8 mouse cellular contexts compared by ENCODE assay signal in the genomic region with DNA sequence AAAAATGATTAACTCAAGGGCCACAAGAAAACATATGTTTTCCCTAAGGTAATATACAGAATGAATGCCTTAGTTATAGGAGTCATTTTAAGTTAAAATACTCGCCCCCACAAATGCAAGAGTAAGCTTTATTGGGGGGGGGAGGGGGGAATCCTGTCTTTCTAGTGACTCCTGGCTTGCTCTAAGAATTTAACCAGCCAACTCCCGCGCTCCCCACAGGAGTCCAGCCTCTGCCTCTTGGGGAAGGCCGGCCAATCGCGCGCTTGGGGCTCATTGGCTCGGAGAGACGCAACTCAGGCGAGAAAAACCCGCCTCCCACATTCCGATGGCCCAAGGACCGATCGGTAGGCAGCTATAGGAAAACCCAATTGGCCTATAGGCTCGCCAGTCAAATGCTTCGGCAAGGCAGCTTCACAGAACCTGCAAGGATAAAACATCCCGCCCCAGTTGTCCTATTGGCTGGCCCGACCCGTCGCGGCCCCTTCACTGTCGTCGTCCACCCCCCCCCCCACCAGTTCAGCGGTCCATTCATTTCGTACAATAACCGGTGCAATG. TPM values are rescaled to one million over a fixed set of nuclear protein-coding genes. Genes with fewer than 3 reads are reported as not detected.
DNase-seq lines count a peak whose midpoint lies in the region; ATAC-seq and TF ChIP-seq lines count a peak whose summit lies in the region.

No protein-coding gene starts in this region.

- no peak for TF ChIP-seq POLR2A in MEL (IDR thresholded peaks at IDR 0.05; ENCODE audit: control insufficient read depth in 1 of 2, insufficient read depth in 1 of 2, low read depth in 1 of 2, low read length in 2 of 2, poor library complexity in 1 of 2)

- 0 out of 4 replicates have a peak, but pooled peaks cover 0 to 2% of the 10 kb centered on the region in 2 experiments for H3K4me1 ChIP-seq in MEL (ENCODE audit: control insufficient read depth in 1 of 2, insufficient read depth in 2 of 2, low read length in 2 of 2)
- H3K4me1 ChIP-seq in forebrain, embryonic 15.5 days, result peaks cover 55% of the 10 kb centered on the region
- H3K4me1 ChIP-seq in neural tube, embryonic 15.5 days, result peaks cover 47% of the 10 kb centered on the region

- peak; percentile 94 for DNase-seq in MEL (ENCODE audit: low read depth, low spot score)
- DNase-seq in cerebellum, adult 18-20 months, result peak; percentile 91 to 99
- peak; percentile 87 for DNase-seq in heart, postnatal 25 days (ENCODE audit: low spot score)
- DNase-seq in layer of hippocampus, adult 18-20 months (ENCODE audit: low spot score in 2 of 2), result peak; percentile 92 to 97
- peak; percentile 95 to 96 for DNase-seq in lung, adult 18-20 months
- peak; percentile 91 for DNase-seq in testis, postnatal 10 days (ENCODE audit: low spot score)

- peak overlapping the region; percentile 79 to 98 for H3K4me3 ChIP-seq in MEL (ENCODE audit: control insufficient read depth in 1 of 2, insufficient read depth in 1 of 2, low read depth in 2 of 2, low read length in 2 of 2)
- H3K4me3 ChIP-seq in forebrain, embryonic 15.5 days, result peak overlapping the region; percentile 83
- H3K4me3 ChIP-seq in neural tube, embryonic 15.5 days (replicated peaks), result peak overlapping the region; percentile 66

- peak overlapping the region; percentile 77 for H3K4me2 ChIP-seq in forebrain, embryonic 15.5 days (replicated peaks)
- peak overlapping the region; percentile 78 for H3K4me2 ChIP-seq in neural tube, embryonic 15.5 days

- H3K9ac ChIP-seq in MEL (ENCODE audit: control insufficient read depth, low read depth, low read length, poor library complexity, severe bottlenecking), result peak overlapping the region; percentile 100
- H3K9ac ChIP-seq in forebrain, embryonic 15.5 days (replicated peaks), result peak overlapping the region; percentile 57
- peak overlapping the region; percentile 57 for H3K9ac ChIP-seq in neural tube, embryonic 15.5 days (replicated peaks)

- whole genome bisulfite sequencing in forebrain, embryonic 15.5 days, result under 1% methylated on average over 26 of the region's 26 CpGs
- WGBS in neural tube, embryonic 15.5 days, result 0% methylated on average over 26 of the region's 26 CpGs

- TF ChIP-seq CTCF in MEL (IDR thresholded peaks at IDR 0.05 in 2 of 3, conservative IDR thresholded peaks at IDR 0.05 in 1 of 3; ENCODE audit: control insufficient read depth in 1 of 3, insufficient read depth in 1 of 3, low read depth in 2 of 3, low read length in 3 of 3, poor library complexity in 1 of 3, severe bottlenecking in 1 of 3), result no peak

- peaks cover 74% of the 10 kb centered on the region for H3K79me2 ChIP-seq in MEL (ENCODE audit: control insufficient read depth, insufficient read depth, low read length, poor library complexity)

- no peak for TF ChIP-seq RAD21 in MEL (IDR thresholded peaks at IDR 0.05; ENCODE audit: low read depth, low read length)

- intact Hi-C loops in heart, postnatal 25 days (cut with DNase I), result no loop called here

- ATAC-seq in forebrain, embryonic 15.5 days (replicated peaks), result peak; percentile 90
- peak; percentile 86 for ATAC-seq in neural tube, embryonic 15.5 days (ENCODE audit: low FRiP score)

- no peak for TF ChIP-seq EP300 in MEL (IDR thresholded peaks at IDR 0.05; ENCODE audit: low read depth in 1 of 2, low read length in 2 of 2)

- H3K27me3 ChIP-seq in MEL (ENCODE audit: control insufficient read depth in 1 of 2, insufficient read depth in 2 of 2, low read length in 2 of 2), result no peaks in the 10 kb centered on the region
- no peaks in the 10 kb centered on the region for H3K27me3 ChIP-seq in forebrain, embryonic 15.5 days
- no peaks in the 10 kb centered on the region for H3K27me3 ChIP-seq in neural tube, embryonic 15.5 days (replicated peaks)

- H3K9me3 ChIP-seq in MEL (replicated peaks; ENCODE audit: insufficient read depth, low read length), result no peaks in the 10 kb centered on the region
- no peaks in the 10 kb centered on the region for H3K9me3 ChIP-seq in forebrain, embryonic 15.5 days
- H3K9me3 ChIP-seq in neural tube, embryonic 15.5 days (replicated peaks), result no peaks in the 10 kb centered on the region

- peak overlapping the region; percentile 99 for H3K27ac ChIP-seq in MEL (ENCODE audit: control insufficient read depth, low read depth, low read length)
- peak overlapping the region; percentile 96 for H3K27ac ChIP-seq in forebrain, embryonic 15.5 days (replicated peaks)
- H3K27ac ChIP-seq in neural tube, embryonic 15.5 days (replicated peaks), result peak overlapping the region; percentile 91

- H3K36me3 ChIP-seq in MEL (ENCODE audit: control insufficient read depth in 1 of 2, insufficient read depth in 2 of 2, low read length in 2 of 2), result peaks cover 0 to 17% of the 10 kb centered on the region in 2 experiments; a peak in 3 of 4 replicates
- peaks cover 39% of the 10 kb centered on the region for H3K36me3 ChIP-seq in forebrain, embryonic 15.5 days
- peaks cover 30% of the 10 kb centered on the region for H3K36me3 ChIP-seq in neural tube, embryonic 15.5 days

TF ChIP-seq in MEL, 35 proteins besides CTCF, POLR2A, EP300 and RAD21:
- TF ChIP-seq NRF1 (IDR thresholded peaks at IDR 0.05; ENCODE audit: insufficient read depth, low read depth, low read length, poor library complexity, severe bottlenecking) (no peak), RCOR1 (IDR thresholded peaks at IDR 0.05; ENCODE audit: low read depth, low read length) (no peak), CHD1 (IDR thresholded peaks at IDR 0.05; ENCODE audit: low read depth, low read length) (peak; percentile 94; the same call in 1 of the 2 replicates), MEF2A (IDR thresholded peaks at IDR 0.05; ENCODE audit: extremely low read depth, insufficient replicate concordance, low read depth, low read length, poor library complexity, severe bottlenecking) (no peak), ELF1 (IDR thresholded peaks at IDR 0.05; ENCODE audit: low read depth, low read length) (no peak), ETS1 (IDR thresholded peaks at IDR 0.05; ENCODE audit: low read depth, low read length) (no peak), MXI1 (IDR thresholded peaks at IDR 0.05; ENCODE audit: low read depth, low read length) (peak; percentile 20; the same call in 1 of the 2 replicates), MAZ (IDR thresholded peaks at IDR 0.05; ENCODE audit: low read depth, low read length) (no peak), E2F4 (IDR thresholded peaks at IDR 0.05; ENCODE audit: borderline replicate concordance, low read depth, low read length) (peak; percentile 58), NELFE (IDR thresholded peaks at IDR 0.05; ENCODE audit: low read depth, low read length) (peak; percentile 4; the same call in 1 of the 2 replicates), KAT2A (conservative IDR thresholded peaks at IDR 0.05; ENCODE audit: low read depth, low read length) (no peak), MYB (IDR thresholded peaks at IDR 0.05; ENCODE audit: low read depth, low read length) (no peak), MYC (IDR thresholded peaks at IDR 0.05; ENCODE audit: low read depth, low read length) (no peak), SIN3A (IDR thresholded peaks at IDR 0.05; ENCODE audit: low read length) (peak; percentile 62), POLR2AphosphoS2 (IDR thresholded peaks at IDR 0.05; ENCODE audit: low read length) (no peak), HCFC1 (IDR thresholded peaks at IDR 0.05; ENCODE audit: low read depth, low read length) (no peak), GABPA (IDR thresholded peaks at IDR 0.05; ENCODE audit: low read depth, low read length) (no peak)

RNA-seq across cellular contexts. Expression of gene Cbx5, which starts 0.4 kb away (rescaled TPM):
- total RNA-seq in MEL (2012; rRNA removed), result 39.8 and 40.5 TPM in 2 replicates
- 10 to 100 TPM; 42.4 to 67.1 TPM for polyA plus RNA-seq in MEL (2012; ENCODE audit: insufficient read depth in 1 of 2, insufficient read length in 2 of 2, low read depth in 1 of 2, low replicate concordance in 2 of 2, missing spikeins in 1 of 2)
- polyA plus RNA-seq in forebrain, embryonic 15.5 days (2015; fragmentation: Nextera tagmentation; extraction: Ambion mirVana), result 134 and 139 TPM in 2 replicates
- total RNA-seq in heart, postnatal 25 days (2021), result 10 to 100 TPM; 55.9 to 63.9 TPM
- total RNA-seq in layer of hippocampus, adult 18-20 months (2021), result 100 to 1,000 TPM; 174 to 190 TPM
- polyA plus RNA-seq in neural tube, embryonic 15.5 days (2015; fragmentation: Nextera tagmentation; extraction: Ambion mirVana), result 102 and 107 TPM in 2 replicates

RNA-seq across cellular contexts. Expression of gene Hnrnpa1, which starts 1.0 kb away (rescaled TPM):
- total RNA-seq in MEL (2012; rRNA removed), result 322 and 402 TPM in 2 replicates
- 100 to 1,000 TPM in 1 of 2 experiments, not detected in 1; 900 TPM for polyA plus RNA-seq in MEL (2012; ENCODE audit: insufficient read depth in 1 of 2, insufficient read length in 2 of 2, low read depth in 1 of 2, low replicate concordance in 2 of 2, missing spikeins in 1 of 2)
- 995 and 1,028 TPM in 2 replicates for polyA plus RNA-seq in forebrain, embryonic 15.5 days (2015; fragmentation: Nextera tagmentation; extraction: Ambion mirVana)
- 100 to 1,000 TPM; 133 to 153 TPM for total RNA-seq in heart, postnatal 25 days (2021)
- 100 to 1,000 TPM; 239 to 256 TPM for total RNA-seq in layer of hippocampus, adult 18-20 months (2021)
- polyA plus RNA-seq in neural tube, embryonic 15.5 days (2015; fragmentation: Nextera tagmentation; extraction: Ambion mirVana), result 582 and 600 TPM in 2 replicates

RNA-seq across cellular contexts. Expression of gene Nfe2, which starts 19.0 kb away (rescaled TPM):
- 63.9 and 74.6 TPM in 2 replicates for total RNA-seq in MEL (2012; rRNA removed)
- polyA plus RNA-seq in MEL (2012; ENCODE audit: insufficient read depth in 1 of 2, insufficient read length in 2 of 2, low read depth in 1 of 2, low replicate concordance in 2 of 2, missing spikeins in 1 of 2), result 100 to 1,000 TPM in 1 of 2 experiments, not detected in 1; 103 TPM
- 0.38 and 0.63 TPM in 2 replicates for polyA plus RNA-seq in forebrain, embryonic 15.5 days (2015; fragmentation: Nextera tagmentation; extraction: Ambion mirVana)
- total RNA-seq in heart, postnatal 25 days (2021), result under 1 TPM; 0.42 to 0.64 TPM
- total RNA-seq in layer of hippocampus, adult 18-20 months (2021), result not detected
- 0.99 and 4.6 TPM in 2 replicates for polyA plus RNA-seq in neural tube, embryonic 15.5 days (2015; fragmentation: Nextera tagmentation; extraction: Ambion mirVana)

RNA-seq across cellular contexts. Expression of gene Copz1, which starts 33.3 kb away (rescaled TPM):
- 46.7 and 48.0 TPM in 2 replicates for total RNA-seq in MEL (2012; rRNA removed)
- polyA plus RNA-seq in MEL (2012; ENCODE audit: insufficient read depth in 1 of 2, insufficient read length in 2 of 2, low read depth in 1 of 2, low replicate concordance in 2 of 2, missing spikeins in 1 of 2), result 100 to 1,000 TPM; 117 to 822 TPM
- 215 and 220 TPM in 2 replicates for polyA plus RNA-seq in forebrain, embryonic 15.5 days (2015; fragmentation: Nextera tagmentation; extraction: Ambion mirVana)
- 10 to 100 TPM; 51.8 to 53.4 TPM for total RNA-seq in heart, postnatal 25 days (2021)
- 100 to 1,000 TPM in 1 of 2 experiments, 10 to 100 TPM in 1; 97.0 to 100 TPM for total RNA-seq in layer of hippocampus, adult 18-20 months (2021)
- polyA plus RNA-seq in neural tube, embryonic 15.5 days (2015; fragmentation: Nextera tagmentation; extraction: Ambion mirVana), result 190 and 207 TPM in 2 replicates

Comparison
In these comparisons a context has a peak if more than half of its experiments do, and no peak if none do; other contexts are left out.
1. Peak in every context shown above with its lines: DNase-seq, ATAC-seq, H3K4me3 ChIP-seq and H3K27ac ChIP-seq.
2. RNA of gene Nfe2, which starts 19.0 kb away (total RNA-seq): 63.9 to 74.6 TPM in MEL; 0.42 to 0.64 TPM in heart, postnatal 25 days and not detected in layer of hippocampus, adult 18-20 months; every median in the first group is over 10 times any median in the second.